Comparison of ENCODE assay signal across 8 mouse cellular contexts in the genomic region with DNA sequence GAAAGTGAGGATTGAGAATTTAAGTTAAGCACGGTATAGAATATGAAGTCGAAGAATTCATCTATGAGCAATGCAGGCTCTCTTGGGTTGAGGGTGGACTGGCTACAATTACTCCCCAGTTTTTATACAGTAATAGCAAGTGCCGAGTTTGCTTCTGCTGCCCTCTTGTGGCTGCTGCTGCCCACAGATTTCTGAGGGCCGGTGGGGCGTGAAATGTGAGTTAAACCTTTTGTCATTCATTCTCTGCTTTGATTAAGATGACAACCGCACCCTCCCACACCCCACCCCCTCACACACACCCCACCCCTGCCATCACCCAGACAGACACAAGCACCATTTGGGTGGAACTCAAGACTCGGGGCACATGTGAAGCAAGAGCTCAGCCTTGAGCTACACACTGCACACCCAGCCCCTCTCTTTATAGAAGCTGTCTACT. TPM values are rescaled to one million over a fixed set of nuclear protein-coding genes. Genes with fewer than 3 reads are reported as not detected.
DNase-seq lines count a peak whose midpoint lies in the region; ATAC-seq and TF ChIP-seq lines count a peak whose summit lies in the region.

No protein-coding gene starts in this region.

- intact Hi-C loops in heart, postnatal 14 days (cut with DNase I) = loop anchor here (1.0 kb wide), 1 partner anchor 185 kb away; no protein-coding TSS in a partner anchor

- no peak overlapping the region for H3K4me2 ChIP-seq in lung, embryonic 14.5 days

- peak; percentile 90 for TF ChIP-seq RAD21 in MEL (IDR thresholded peaks at IDR 0.05; ENCODE audit: low read depth, low read length)

- no peaks in the 10 kb centered on the region for H3K79me2 ChIP-seq in MEL (ENCODE audit: control insufficient read depth, insufficient read depth, low read length, poor library complexity)

- no peak overlapping the region for H3K4me3 ChIP-seq in MEL (ENCODE audit: control insufficient read depth in 1 of 2, insufficient read depth in 1 of 2, low read depth in 2 of 2, low read length in 2 of 2)
- H3K4me3 ChIP-seq in layer of hippocampus, adult 2 months = no peak overlapping the region
- no peak overlapping the region for H3K4me3 ChIP-seq in lung, embryonic 14.5 days (ENCODE audit: low read depth, low read length)
- no peak overlapping the region for H3K4me3 ChIP-seq in olfactory bulb, adult 2 months (ENCODE audit: insufficient read depth, low read depth, low read length)

- no peak for TF ChIP-seq POLR2A in MEL (IDR thresholded peaks at IDR 0.05; ENCODE audit: control insufficient read depth in 1 of 2, insufficient read depth in 1 of 2, low read depth in 1 of 2, low read length in 2 of 2, poor library complexity in 1 of 2)
- TF ChIP-seq POLR2A in olfactory bulb, adult 2 months (IDR thresholded peaks at IDR 0.05; ENCODE audit: insufficient read depth, low read depth, low read length) = no peak

- DNase-seq in MEL (ENCODE audit: low read depth, low spot score) = peak; percentile 69
- DNase-seq in brain, adult 2 months (ENCODE audit: low read depth, low spot score) = peak; percentile 81
- peak; percentile 75 to 89 for DNase-seq in heart, postnatal 14 days
- peak in 1 of 2 experiments; percentile 78 for DNase-seq in layer of hippocampus, adult 2 months (ENCODE audit: low spot score in 2 of 2)
- DNase-seq in lung, embryonic 14.5 days = peak; percentile 82
- DNase-seq in urinary bladder, postnatal 14 days (ENCODE audit: low spot score) = peak; percentile 70

- H3K9me3 ChIP-seq in MEL (replicated peaks; ENCODE audit: insufficient read depth, low read length) = no peaks in the 10 kb centered on the region
- H3K9me3 ChIP-seq in lung, embryonic 14.5 days (ENCODE audit: low read depth, low read length) = no peaks in the 10 kb centered on the region

- H3K4me1 ChIP-seq in MEL (ENCODE audit: control insufficient read depth in 1 of 2, insufficient read depth in 2 of 2, low read length in 2 of 2) = peaks cover 0 to 4% of the 10 kb centered on the region in 2 experiments; a peak in 3 of 4 replicates
- H3K4me1 ChIP-seq in lung, embryonic 14.5 days (ENCODE audit: insufficient read depth) = no peaks in the 10 kb centered on the region
- H3K4me1 ChIP-seq in olfactory bulb, adult 2 months (ENCODE audit: control insufficient read depth, insufficient read depth, low read length) = peaks cover 4% of the 10 kb centered on the region; the same call in 1 of the 2 replicates

- no peak overlapping the region for H3K27ac ChIP-seq in MEL (ENCODE audit: control insufficient read depth, low read depth, low read length)
- H3K27ac ChIP-seq in layer of hippocampus, adult 2 months = peak overlapping the region; percentile 55; the same call in 1 of the 2 replicates
- H3K27ac ChIP-seq in lung, embryonic 14.5 days (ENCODE audit: low read depth) = no peak overlapping the region
- no peak overlapping the region for H3K27ac ChIP-seq in olfactory bulb, adult 2 months (ENCODE audit: insufficient read depth, low read depth, low read length)

- H3K9ac ChIP-seq in MEL (ENCODE audit: control insufficient read depth, low read depth, low read length, poor library complexity, severe bottlenecking) = no peak overlapping the region
- H3K9ac ChIP-seq in lung, embryonic 14.5 days = no peak overlapping the region

- peak; percentile 61 to 91 (median 91); a peak in 5 of 6 replicates for TF ChIP-seq CTCF in MEL (IDR thresholded peaks at IDR 0.05 in 2 of 3, conservative IDR thresholded peaks at IDR 0.05 in 1 of 3; ENCODE audit: control insufficient read depth in 1 of 3, insufficient read depth in 1 of 3, low read depth in 2 of 3, low read length in 3 of 3, poor library complexity in 1 of 3, severe bottlenecking in 1 of 3)
- peak; percentile 85 for TF ChIP-seq CTCF in layer of hippocampus, adult 2 months (conservative IDR thresholded peaks at IDR 0.05)
- TF ChIP-seq CTCF in lung, embryonic 14.5 days (IDR thresholded peaks at IDR 0.05; ENCODE audit: low read depth) = peak; percentile 82
- TF ChIP-seq CTCF in olfactory bulb, adult 2 months (IDR thresholded peaks at IDR 0.05; ENCODE audit: insufficient read depth, low read depth, low read length) = peak; percentile 74

- H3K27me3 ChIP-seq in MEL (ENCODE audit: control insufficient read depth in 1 of 2, insufficient read depth in 2 of 2, low read length in 2 of 2) = no peaks in the 10 kb centered on the region
- no peaks in the 10 kb centered on the region for H3K27me3 ChIP-seq in lung, embryonic 14.5 days (ENCODE audit: insufficient read depth, low read length)

- peaks cover 0 to 2% of the 10 kb centered on the region in 2 experiments; a peak in 2 of 4 replicates for H3K36me3 ChIP-seq in MEL (ENCODE audit: control insufficient read depth in 1 of 2, insufficient read depth in 2 of 2, low read length in 2 of 2)
- H3K36me3 ChIP-seq in lung, embryonic 14.5 days (ENCODE audit: insufficient read depth) = no peaks in the 10 kb centered on the region

- no peak for TF ChIP-seq EP300 in MEL (IDR thresholded peaks at IDR 0.05; ENCODE audit: low read depth in 1 of 2, low read length in 2 of 2)

- peak; percentile 63 for ATAC-seq in erythroblast, adult 5-6 weeks (replicated peaks; ENCODE audit: low FRiP score, poor library complexity, severe bottlenecking)
- ATAC-seq in lung, embryonic 14.5 days (ENCODE audit: insufficient read depth) = peak; percentile 72

- 17% methylated on average over 7 of the region's 7 CpGs for whole genome bisulfite sequencing in lung, embryonic 14.5 days
- 4% methylated on average over 7 of the region's 7 CpGs for WGBS in olfactory bulb, adult 2 months

TF ChIP-seq in MEL, 35 proteins besides CTCF, POLR2A, EP300 and RAD21:
- TF ChIP-seq ZNF384 (IDR thresholded peaks at IDR 0.05; ENCODE audit: low read depth, low read length) = no peak
- peak; percentile 94 for TF ChIP-seq ZC3H11A (IDR thresholded peaks at IDR 0.05; ENCODE audit: low read depth, low read length)
- TF ChIP-seq SMC3 (IDR thresholded peaks at IDR 0.05; ENCODE audit: low read depth, low read length) = peak; percentile 97
- TF ChIP-seq SIN3A (IDR thresholded peaks at IDR 0.05; ENCODE audit: low read length) = peak; percentile 38; the same call in 1 of the 2 replicates
- TF ChIP-seq BHLHE40 (IDR thresholded peaks at IDR 0.05; ENCODE audit: borderline replicate concordance, low read depth, low read length) = 0 out of 2 replicates have a peak, but pooled peaks have one; percentile 29
- peak; percentile 44; the same call in 1 of the 2 replicates for TF ChIP-seq MAZ (IDR thresholded peaks at IDR 0.05; ENCODE audit: low read depth, low read length)
- no peak for TF ChIP-seq TBP (IDR thresholded peaks at IDR 0.05; ENCODE audit: low read depth, low read length)
- no peak for TF ChIP-seq MEF2A (IDR thresholded peaks at IDR 0.05; ENCODE audit: extremely low read depth, insufficient replicate concordance, low read depth, low read length, poor library complexity, severe bottlenecking)

RNA-seq across cellular contexts. Expression of a gene that starts 14.7 kb away (rescaled TPM):
- 5.9 and 8.8 TPM in 2 replicates for total RNA-seq in MEL (2012; rRNA removed)
- polyA plus RNA-seq in MEL (2012; ENCODE audit: insufficient read depth in 1 of 2, insufficient read length in 2 of 2, low read depth in 1 of 2, low replicate concordance in 2 of 2, missing spikeins in 1 of 2) = 1 to 10 TPM in 1 of 2 experiments, not detected in 1; 8.0 TPM
- 17.7 and 30.5 TPM in 2 replicates for total RNA-seq in erythroblast, adult 5-6 weeks (2015; ENCODE audit: low replicate concordance)
- total RNA-seq in erythroblast, adult 5-6 weeks (2017; ENCODE audit: low replicate concordance) = 26.1 and 27.6 TPM in 2 replicates
- 10 to 100 TPM; 33.2 to 39.7 TPM for total RNA-seq in heart, postnatal 14 days (2021)
- 10 to 100 TPM in 1 of 2 experiments, 1 to 10 TPM in 1; 9.7 to 11.0 TPM for total RNA-seq in layer of hippocampus, adult 2 months (2021)
- 12.0 and 12.7 TPM in 2 replicates for polyA plus RNA-seq in lung, embryonic 14.5 days (2014; fragmentation: Nextera tagmentation; extraction: Ambion mirVana)
- not detected in 2 replicates for polyA plus RNA-seq in olfactory bulb, adult 2 months (2012; ENCODE audit: insufficient read depth, insufficient read length, low replicate concordance, missing spikeins)
